Mouse (Mus musculus): ENCODE data around the gene Rpl3. TPM values are rescaled to one million over a fixed set of nuclear protein-coding genes. Genes with fewer than 3 reads are reported as not detected.

Rpl3 gene
- polyA plus RNA-seq, 1 experiment from 2014 or later: 601 TPM

- Histone ChIP-seq H3K27ac (ENCODE audit: poor library complexity, severe bottlenecking) (no peak overlapping the region), H3K4me1 (replicated peaks) (0 out of 2 replicates have a peak, but pooled peaks cover 10% of the 10 kb centered on the region), H3K27me3 (replicated peaks) (no peaks in the 10 kb centered on the region; the same call in 1 of the 2 replicates), H3K36me3 (no peaks in the 10 kb centered on the region), H3K4me3 (no peak overlapping the region), H3K9ac (no peak overlapping the region), H3K9me3 (replicated peaks) (0 out of 2 replicates have a peak, but pooled peaks cover 6% of the 10 kb centered on the region), H3K4me2 (no peak overlapping the region)
- ATAC-seq (ENCODE audit: insufficient number of reproducible peaks, low FRiP score): no peak
- 85% methylated on average over 7 of the region's 7 CpGs for WGBS
These were observed 22.7 kb upstream of the Rpl3 start for GRCm38 (mm10) chr15:80114414-80114813.

GRCm38 (mm10) chr15:80112499-80112898 lies 20.8 kb upstream of the Rpl3 start:
- Histone ChIP-seq H3K9ac (no peak overlapping the region), H3K9me3 (replicated peaks) (0 out of 2 replicates have a peak, but pooled peaks cover 8% of the 10 kb centered on the region), H3K36me3 (no peaks in the 10 kb centered on the region), H3K4me1 (replicated peaks) (0 out of 2 replicates have a peak, but pooled peaks cover 10% of the 10 kb centered on the region), H3K4me3 (no peak overlapping the region), H3K4me2 (no peak overlapping the region), H3K27me3 (replicated peaks) (no peaks in the 10 kb centered on the region; the same call in 1 of the 2 replicates), H3K27ac (ENCODE audit: poor library complexity, severe bottlenecking) (no peak overlapping the region)
- WGBS: 42% methylated on average over 2 of the region's 2 CpGs
- no peak for ATAC-seq (ENCODE audit: insufficient number of reproducible peaks, low FRiP score)

GRCm38 (mm10) chr15:80111436-80111835 lies 19.8 kb upstream of the Rpl3 start:
- WGBS: 81% methylated on average over 12 of the region's 12 CpGs

GRCm38 (mm10) chr15:80107575-80107974 lies 15.9 kb upstream of the Rpl3 start:
- Histone ChIP-seq H3K9ac (no peak overlapping the region), H3K4me2 (no peak overlapping the region), H3K27me3 (replicated peaks) (no peaks in the 10 kb centered on the region; the same call in 1 of the 2 replicates), H3K27ac (ENCODE audit: poor library complexity, severe bottlenecking) (no peak overlapping the region), H3K9me3 (replicated peaks) (0 out of 2 replicates have a peak, but pooled peaks cover 7% of the 10 kb centered on the region), H3K4me3 (no peak overlapping the region), H3K36me3 (no peaks in the 10 kb centered on the region), H3K4me1 (replicated peaks) (peaks cover 14% of the 10 kb centered on the region)
- no peak for ATAC-seq (ENCODE audit: insufficient number of reproducible peaks, low FRiP score)
- 85% methylated on average over 3 of the region's 3 CpGs for WGBS

More at GRCm38 (mm10) chr15:80111436-80111835, 19.8 kb upstream of the Rpl3 start:
- Histone ChIP-seq H3K9me3 (replicated peaks) (0 out of 2 replicates have a peak, but pooled peaks cover 9% of the 10 kb centered on the region), H3K27me3 (replicated peaks) (no peaks in the 10 kb centered on the region; the same call in 1 of the 2 replicates), H3K9ac (no peak overlapping the region), H3K4me3 (no peak overlapping the region), H3K4me1 (replicated peaks) (0 out of 2 replicates have a peak, but pooled peaks cover 10% of the 10 kb centered on the region), H3K4me2 (no peak overlapping the region), H3K27ac (ENCODE audit: poor library complexity, severe bottlenecking) (no peak overlapping the region), H3K36me3 (no peaks in the 10 kb centered on the region)
- no peak for ATAC-seq (ENCODE audit: insufficient number of reproducible peaks, low FRiP score)

GRCm38 (mm10) chr15:80107143-80107542 lies 15.5 kb upstream of the Rpl3 start:
- 90% methylated on average over 8 of the region's 8 CpGs for WGBS
- Histone ChIP-seq H3K27ac (ENCODE audit: poor library complexity, severe bottlenecking) (no peak overlapping the region), H3K9me3 (replicated peaks) (0 out of 2 replicates have a peak, but pooled peaks cover 3% of the 10 kb centered on the region), H3K27me3 (replicated peaks) (no peaks in the 10 kb centered on the region; the same call in 1 of the 2 replicates), H3K4me1 (replicated peaks) (peaks cover 14% of the 10 kb centered on the region), H3K36me3 (no peaks in the 10 kb centered on the region), H3K9ac (no peak overlapping the region), H3K4me3 (no peak overlapping the region), H3K4me2 (no peak overlapping the region)
- no peak for ATAC-seq (ENCODE audit: insufficient number of reproducible peaks, low FRiP score)

- H3K4me3 ChIP-seq: no peak overlapping the region
- 56% methylated on average over 12 of the region's 12 CpGs for WGBS
These were observed 14.1 kb upstream of the Rpl3 start for GRCm38 (mm10) chr15:80105490-80106410.

GRCm38 (mm10) chr15:80102495-80102894 lies 10.8 kb upstream of the Rpl3 start:
- 77% methylated on average over 6 of the region's 6 CpGs for WGBS
- Histone ChIP-seq H3K36me3 (no peaks in the 10 kb centered on the region), H3K27ac (ENCODE audit: poor library complexity, severe bottlenecking) (no peak overlapping the region), H3K4me3 (no peak overlapping the region), H3K9me3 (replicated peaks) (0 out of 2 replicates have a peak, but pooled peaks cover under 1% of the 10 kb centered on the region), H3K27me3 (replicated peaks) (peaks cover 12% of the 10 kb centered on the region), H3K4me1 (replicated peaks) (peaks cover 31% of the 10 kb centered on the region), H3K9ac (no peak overlapping the region), H3K4me2 (no peak overlapping the region)
- no peak for ATAC-seq (ENCODE audit: insufficient number of reproducible peaks, low FRiP score)

More at GRCm38 (mm10) chr15:80105490-80106410, 14.1 kb upstream of the Rpl3 start:
- Histone ChIP-seq H3K4me1 (replicated peaks) (peaks cover 14% of the 10 kb centered on the region), H3K36me3 (no peaks in the 10 kb centered on the region), H3K27me3 (replicated peaks) (peaks cover 1% of the 10 kb centered on the region; the same call in 1 of the 2 replicates), H3K9me3 (replicated peaks) (0 out of 2 replicates have a peak, but pooled peaks cover 3% of the 10 kb centered on the region), H3K4me2 (no peak overlapping the region), H3K27ac (ENCODE audit: poor library complexity, severe bottlenecking) (peak overlapping the region; percentile 24; the same call in 1 of the 2 replicates), H3K9ac (no peak overlapping the region)
- ATAC-seq (ENCODE audit: insufficient number of reproducible peaks, low FRiP score): no peak

- WGBS: 74% methylated on average over 6 of the region's 6 CpGs
These were observed 9.8 kb upstream of the Rpl3 start for GRCm38 (mm10) chr15:80101503-80101902.

GRCm38 (mm10) chr15:80100871-80101270 lies 9.2 kb upstream of the Rpl3 start:
- 76% methylated on average over 10 of the region's 10 CpGs for WGBS
- Histone ChIP-seq H3K27me3 (replicated peaks) (peaks cover 18% of the 10 kb centered on the region), H3K9ac (no peak overlapping the region)

More at GRCm38 (mm10) chr15:80101503-80101902, 9.8 kb upstream of the Rpl3 start:
- no peak overlapping the region for H3K4me2 ChIP-seq
- ATAC-seq (ENCODE audit: insufficient number of reproducible peaks, low FRiP score): no peak
- H3K27me3 ChIP-seq (replicated peaks): peaks cover 13% of the 10 kb centered on the region
- no peak overlapping the region for H3K9ac ChIP-seq
- H3K4me1 ChIP-seq (replicated peaks): peaks cover 38% of the 10 kb centered on the region
- H3K9me3 ChIP-seq (replicated peaks): no peaks in the 10 kb centered on the region
- H3K36me3 ChIP-seq: no peaks in the 10 kb centered on the region
- no peak overlapping the region for H3K4me3 ChIP-seq
- no peak overlapping the region for H3K27ac ChIP-seq (ENCODE audit: poor library complexity, severe bottlenecking)

GRCm38 (mm10) chr15:80100196-80100595 lies 8.5 kb upstream of the Rpl3 start:
- Histone ChIP-seq H3K4me2 (no peak overlapping the region), H3K4me3 (no peak overlapping the region), H3K36me3 (no peaks in the 10 kb centered on the region), H3K27ac (ENCODE audit: poor library complexity, severe bottlenecking) (no peak overlapping the region), H3K9ac (no peak overlapping the region), H3K9me3 (replicated peaks) (no peaks in the 10 kb centered on the region), H3K4me1 (replicated peaks) (peaks cover 29% of the 10 kb centered on the region), H3K27me3 (replicated peaks) (peaks cover 18% of the 10 kb centered on the region)
- WGBS: 75% methylated on average over 3 of the region's 3 CpGs
- no peak for ATAC-seq (ENCODE audit: insufficient number of reproducible peaks, low FRiP score)

More at GRCm38 (mm10) chr15:80100871-80101270, 9.2 kb upstream of the Rpl3 start:
- ATAC-seq (ENCODE audit: insufficient number of reproducible peaks, low FRiP score): no peak
- no peak overlapping the region for H3K27ac ChIP-seq (ENCODE audit: poor library complexity, severe bottlenecking)
- no peaks in the 10 kb centered on the region for H3K9me3 ChIP-seq (replicated peaks)
- H3K4me2 ChIP-seq: no peak overlapping the region
- no peak overlapping the region for H3K4me3 ChIP-seq
- H3K36me3 ChIP-seq: no peaks in the 10 kb centered on the region
- peaks cover 36% of the 10 kb centered on the region for H3K4me1 ChIP-seq (replicated peaks)

- Histone ChIP-seq H3K36me3 (no peaks in the 10 kb centered on the region), H3K4me2 (no peak overlapping the region), H3K27me3 (replicated peaks) (peaks cover 18% of the 10 kb centered on the region), H3K9me3 (replicated peaks) (no peaks in the 10 kb centered on the region), H3K4me1 (replicated peaks) (peaks cover 24% of the 10 kb centered on the region), H3K27ac (ENCODE audit: poor library complexity, severe bottlenecking) (no peak overlapping the region), H3K4me3 (no peak overlapping the region), H3K9ac (no peak overlapping the region)
- ATAC-seq (ENCODE audit: insufficient number of reproducible peaks, low FRiP score): no peak
- 68% methylated on average over 3 of the region's 3 CpGs for WGBS
These were observed 7.8 kb upstream of the Rpl3 start for GRCm38 (mm10) chr15:80099477-80099876.

Measured in heart, embryonic 12.5 days (tissue).